Mouse (Mus musculus): ENCODE data around the gene Stk16. TPM values are rescaled to one million over a fixed set of nuclear protein-coding genes. Genes with fewer than 3 reads are reported as not detected.

Gene Stk16
- polyA plus RNA-seq, 1 experiment from 2014 or later, result 117 TPM

- no peak overlapping the region for H3K4me2 ChIP-seq (ENCODE audit: low read depth, low read length)
- no peak overlapping the region for H3K27ac ChIP-seq (replicated peaks; ENCODE audit: low read depth, low read length)
- DNase-seq (ENCODE audit: low spot score) (no peak), ATAC-seq (replicated peaks; ENCODE audit: insufficient number of reproducible peaks, low FRiP score, low TSS enrichment, low read depth) (no peak)
- H3K36me3 ChIP-seq (replicated peaks; ENCODE audit: control insufficient read depth, insufficient read depth, low read depth, low read length), result no peaks in the 10 kb centered on the region
- 73% methylated on average over 16 of the region's 16 CpGs for WGBS
- H3K9me3 ChIP-seq (replicated peaks; ENCODE audit: control insufficient read depth, low read length), result no peaks in the 10 kb centered on the region
- no peak overlapping the region for H3K4me3 ChIP-seq (ENCODE audit: low read depth, low read length)
- H3K27me3 ChIP-seq (ENCODE audit: control insufficient read depth, insufficient read depth, low read length), result no peaks in the 10 kb centered on the region
- no peaks in the 10 kb centered on the region for H3K4me1 ChIP-seq (ENCODE audit: control insufficient read depth, insufficient read depth, low read length)
- no peak overlapping the region; the same call in 1 of the 2 replicates for H3K9ac ChIP-seq (replicated peaks; ENCODE audit: low read length)
Measured at GRCm38 (mm10) chr1:75247071-75247930, 36.7 kb downstream of the Stk16 start.

- Histone ChIP-seq H3K9ac (replicated peaks; ENCODE audit: low read length) (no peak overlapping the region; the same call in 1 of the 2 replicates), H3K4me2 (ENCODE audit: low read depth, low read length) (no peak overlapping the region), H3K36me3 (replicated peaks; ENCODE audit: control insufficient read depth, insufficient read depth, low read depth, low read length) (no peaks in the 10 kb centered on the region), H3K4me1 (ENCODE audit: control insufficient read depth, insufficient read depth, low read length) (no peaks in the 10 kb centered on the region), H3K4me3 (ENCODE audit: low read depth, low read length) (no peak overlapping the region), H3K9me3 (replicated peaks; ENCODE audit: control insufficient read depth, low read length) (no peaks in the 10 kb centered on the region), H3K27ac (replicated peaks; ENCODE audit: low read depth, low read length) (no peak overlapping the region), H3K27me3 (ENCODE audit: control insufficient read depth, insufficient read depth, low read length) (no peaks in the 10 kb centered on the region)
- ATAC-seq (replicated peaks; ENCODE audit: insufficient number of reproducible peaks, low FRiP score, low TSS enrichment, low read depth) (no peak), DNase-seq (ENCODE audit: low spot score) (no peak)
- 51% methylated on average over 9 of the region's 9 CpGs for WGBS
Measured at GRCm38 (mm10) chr1:75248041-75248772, 37.6 kb downstream of the Stk16 start.

DNA sequence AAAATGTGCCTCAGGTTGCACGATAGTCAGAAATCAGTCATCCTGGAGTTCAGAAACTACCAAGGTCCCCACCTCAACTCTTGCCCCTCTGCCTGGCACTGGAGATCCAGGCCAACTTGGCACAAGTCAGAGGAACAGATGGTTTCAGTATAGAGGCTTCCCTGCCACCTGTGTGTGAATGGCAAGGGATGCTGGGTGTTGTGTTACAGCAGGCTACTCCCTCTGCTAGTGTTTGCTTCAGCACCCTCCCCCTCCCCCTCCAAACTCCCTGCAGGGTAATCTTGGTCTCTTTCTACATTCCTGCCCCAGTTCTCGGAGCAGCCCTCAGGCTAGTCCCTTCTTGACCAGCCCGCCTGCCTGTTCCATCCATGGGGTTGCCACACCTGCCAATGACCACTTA, 39.9 kb downstream of the Stk16 start:
- H3K36me3 ChIP-seq (replicated peaks; ENCODE audit: control insufficient read depth, insufficient read depth, low read depth, low read length), result no peaks in the 10 kb centered on the region
- no peak for DNase-seq (ENCODE audit: low spot score)
- 51% methylated on average over 3 of the region's 3 CpGs for WGBS
- no peak overlapping the region for H3K4me2 ChIP-seq (ENCODE audit: low read depth, low read length)
- ATAC-seq (replicated peaks; ENCODE audit: insufficient number of reproducible peaks, low FRiP score, low TSS enrichment, low read depth), result no peak
- no peaks in the 10 kb centered on the region for H3K27me3 ChIP-seq (ENCODE audit: control insufficient read depth, insufficient read depth, low read length)
- no peak overlapping the region for H3K27ac ChIP-seq (replicated peaks; ENCODE audit: low read depth, low read length)
- H3K4me3 ChIP-seq (ENCODE audit: low read depth, low read length), result no peak overlapping the region
- H3K4me1 ChIP-seq (ENCODE audit: control insufficient read depth, insufficient read depth, low read length), result no peaks in the 10 kb centered on the region
- no peaks in the 10 kb centered on the region for H3K9me3 ChIP-seq (replicated peaks; ENCODE audit: control insufficient read depth, low read length)
- no peak overlapping the region for H3K9ac ChIP-seq (replicated peaks; ENCODE audit: low read length)

GRCm38 (mm10) chr1:75251112-75251970, 40.7 kb downstream of the Stk16 start:
- no peaks in the 10 kb centered on the region for H3K27me3 ChIP-seq (ENCODE audit: control insufficient read depth, insufficient read depth, low read length)
- no peaks in the 10 kb centered on the region for H3K9me3 ChIP-seq (replicated peaks; ENCODE audit: control insufficient read depth, low read length)
- no peaks in the 10 kb centered on the region for H3K36me3 ChIP-seq (replicated peaks; ENCODE audit: control insufficient read depth, insufficient read depth, low read depth, low read length)
- peak overlapping the region; percentile 29 for H3K4me2 ChIP-seq (ENCODE audit: low read depth, low read length)
- no peak overlapping the region for H3K9ac ChIP-seq (replicated peaks; ENCODE audit: low read length)
- H3K4me3 ChIP-seq (ENCODE audit: low read depth, low read length), result peak overlapping the region; percentile 10; the same call in 1 of the 2 replicates
- WGBS, result 5% methylated on average over 21 of the region's 22 CpGs
- H3K27ac ChIP-seq (replicated peaks; ENCODE audit: low read depth, low read length), result no peak overlapping the region
- no peaks in the 10 kb centered on the region for H3K4me1 ChIP-seq (ENCODE audit: control insufficient read depth, insufficient read depth, low read length)
- peak; percentile 37; the same call in 1 of the 2 replicates for ATAC-seq (replicated peaks; ENCODE audit: insufficient number of reproducible peaks, low FRiP score, low TSS enrichment, low read depth)
- peak; percentile 76 for DNase-seq (ENCODE audit: low spot score)

DNA sequence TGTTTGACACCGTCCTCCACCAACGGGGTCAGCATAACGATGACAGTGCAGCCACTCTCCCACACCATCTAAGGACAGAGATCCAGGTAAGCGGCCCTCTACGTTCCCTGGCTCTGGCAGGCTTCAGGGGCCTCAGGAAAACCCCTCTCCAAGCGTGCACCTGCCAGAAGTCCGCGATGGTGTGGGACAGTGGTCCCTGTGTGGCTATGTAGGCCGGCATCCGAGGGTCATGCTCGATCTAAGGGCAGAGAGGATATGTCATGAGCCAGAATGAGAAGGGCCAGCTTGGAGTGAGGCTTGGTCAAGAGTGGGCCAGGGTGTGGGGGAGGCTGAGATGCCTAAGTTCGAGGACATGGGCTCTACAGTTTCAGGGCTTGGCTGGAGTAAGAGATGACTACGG, 41.7 kb downstream of the Stk16 start:
- H3K27ac ChIP-seq (replicated peaks; ENCODE audit: low read depth, low read length), result no peak overlapping the region
- DNase-seq (ENCODE audit: low spot score) (no peak), ATAC-seq (replicated peaks; ENCODE audit: insufficient number of reproducible peaks, low FRiP score, low TSS enrichment, low read depth) (0 out of 2 replicates have a peak, but pooled peaks have one; percentile 4)
- no peaks in the 10 kb centered on the region for H3K4me1 ChIP-seq (ENCODE audit: control insufficient read depth, insufficient read depth, low read length)
- no peaks in the 10 kb centered on the region for H3K27me3 ChIP-seq (ENCODE audit: control insufficient read depth, insufficient read depth, low read length)
- WGBS, result 68% methylated on average over 13 of the region's 13 CpGs
- no peak overlapping the region for H3K4me3 ChIP-seq (ENCODE audit: low read depth, low read length)
- H3K9me3 ChIP-seq (replicated peaks; ENCODE audit: control insufficient read depth, low read length), result no peaks in the 10 kb centered on the region
- H3K4me2 ChIP-seq (ENCODE audit: low read depth, low read length), result no peak overlapping the region
- no peaks in the 10 kb centered on the region for H3K36me3 ChIP-seq (replicated peaks; ENCODE audit: control insufficient read depth, insufficient read depth, low read depth, low read length)
- no peak overlapping the region for H3K9ac ChIP-seq (replicated peaks; ENCODE audit: low read length)

DNA sequence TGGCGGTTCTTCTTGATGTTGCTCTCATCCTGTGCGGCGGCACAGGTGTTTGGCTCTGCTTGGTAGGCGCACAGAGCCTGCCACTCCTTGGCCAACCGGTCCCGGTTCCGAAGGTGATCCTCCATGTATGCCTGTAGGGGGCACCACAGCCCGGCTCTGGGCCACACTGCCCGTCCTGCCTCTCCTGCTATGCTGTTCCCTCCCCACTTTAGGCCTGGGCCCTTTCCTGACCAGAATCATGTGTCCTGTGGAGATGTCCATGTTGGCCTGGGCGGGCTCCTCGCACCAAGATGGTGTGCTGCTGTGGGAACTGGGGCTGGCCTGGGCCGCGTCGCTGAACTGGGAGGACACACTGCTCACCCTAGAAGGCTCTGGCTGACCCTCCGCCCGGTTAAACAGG, 42.4 kb downstream of the Stk16 start:
- Histone ChIP-seq H3K9me3 (replicated peaks; ENCODE audit: control insufficient read depth, low read length) (no peaks in the 10 kb centered on the region), H3K9ac (replicated peaks; ENCODE audit: low read length) (no peak overlapping the region), H3K27ac (replicated peaks; ENCODE audit: low read depth, low read length) (no peak overlapping the region), H3K36me3 (replicated peaks; ENCODE audit: control insufficient read depth, insufficient read depth, low read depth, low read length) (no peaks in the 10 kb centered on the region), H3K4me1 (ENCODE audit: control insufficient read depth, insufficient read depth, low read length) (no peaks in the 10 kb centered on the region), H3K27me3 (ENCODE audit: control insufficient read depth, insufficient read depth, low read length) (no peaks in the 10 kb centered on the region), H3K4me2 (ENCODE audit: low read depth, low read length) (no peak overlapping the region), H3K4me3 (ENCODE audit: low read depth, low read length) (no peak overlapping the region)
- ATAC-seq (replicated peaks; ENCODE audit: insufficient number of reproducible peaks, low FRiP score, low TSS enrichment, low read depth) (no peak), DNase-seq (ENCODE audit: low spot score) (no peak)
- WGBS, result 70% methylated on average over 16 of the region's 16 CpGs

DNA sequence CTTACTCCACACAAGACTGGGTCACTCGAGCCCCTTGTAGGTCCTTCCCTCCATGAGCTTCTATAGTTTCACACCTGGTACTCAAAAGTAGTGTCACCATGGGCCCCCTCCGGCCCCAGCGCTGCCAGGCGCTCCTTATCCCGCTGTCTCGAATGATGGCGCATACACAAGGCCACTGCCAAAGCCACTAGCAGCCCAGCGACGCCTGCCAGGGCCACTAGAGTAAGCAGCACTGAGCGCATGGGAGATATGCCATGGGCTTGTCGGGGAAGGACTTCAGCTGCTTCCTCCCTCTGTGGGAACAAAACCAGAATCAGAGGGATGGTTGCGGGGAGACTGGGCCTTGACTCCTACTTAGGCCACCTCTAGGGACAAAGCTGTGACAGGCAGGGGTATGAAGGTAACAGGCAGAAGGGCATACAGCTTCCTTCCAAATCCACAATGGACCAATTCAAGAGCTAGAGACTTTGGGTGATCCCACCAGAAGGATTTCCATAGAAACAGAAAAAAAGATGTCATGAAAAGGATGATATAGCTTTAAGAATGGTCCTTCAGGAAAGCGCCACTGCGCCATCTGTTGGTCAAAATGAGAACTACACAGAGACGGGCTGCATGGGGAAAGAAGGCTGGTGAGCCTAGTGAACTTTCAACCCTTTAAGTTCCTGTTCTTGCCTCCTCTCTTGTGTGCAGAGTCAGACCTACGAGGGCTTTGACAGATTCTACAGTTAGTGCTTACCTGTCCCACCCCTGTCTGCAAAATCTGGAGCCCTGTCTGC, 43.4 kb downstream of the Stk16 start:
- ATAC-seq (replicated peaks; ENCODE audit: insufficient number of reproducible peaks, low FRiP score, low TSS enrichment, low read depth) (no peak), DNase-seq (ENCODE audit: low spot score) (peak; percentile 86)
- H3K4me3 ChIP-seq (ENCODE audit: low read depth, low read length), result no peak overlapping the region
- no peaks in the 10 kb centered on the region for H3K9me3 ChIP-seq (replicated peaks; ENCODE audit: control insufficient read depth, low read length)
- no peaks in the 10 kb centered on the region for H3K27me3 ChIP-seq (ENCODE audit: control insufficient read depth, insufficient read depth, low read length)
- no peaks in the 10 kb centered on the region for H3K36me3 ChIP-seq (replicated peaks; ENCODE audit: control insufficient read depth, insufficient read depth, low read depth, low read length)
- H3K4me2 ChIP-seq (ENCODE audit: low read depth, low read length), result no peak overlapping the region
- WGBS, result 65% methylated on average over 16 of the region's 16 CpGs
- no peak overlapping the region for H3K27ac ChIP-seq (replicated peaks; ENCODE audit: low read depth, low read length)
- no peaks in the 10 kb centered on the region for H3K4me1 ChIP-seq (ENCODE audit: control insufficient read depth, insufficient read depth, low read length)
- H3K9ac ChIP-seq (replicated peaks; ENCODE audit: low read length), result no peak overlapping the region
